Comparison of ENCODE assay signal across 10 mouse cellular contexts in genomic region chr8:84714161-84714560, GRCm38 (mm10). TPM values are rescaled to one million over a fixed set of nuclear protein-coding genes. Genes with fewer than 3 reads are reported as not detected.
DNase-seq lines count a peak whose midpoint lies in the region; ATAC-seq and TF ChIP-seq lines count a peak whose summit lies in the region.
"Had no signal": no experiment of that assay in that cellular context is flagged by ENCODE, and none has a peak within 500 bp of the region (broad histone marks: within the 10 kb centered on the region; RNA-seq: fewer than 3 reads in every experiment).

No protein-coding gene starts in this region.

- ATAC-seq in kidney, embryonic 16.5 days (ENCODE audit: low FRiP score, low TSS enrichment): no peak
- ATAC-seq in hindbrain, embryonic 13.5 days (ENCODE audit: low FRiP score): no peak
- no peak for ATAC-seq in midbrain, postnatal 0 days (ENCODE audit: low FRiP score)

- H3K9me3 ChIP-seq in kidney, embryonic 16.5 days (ENCODE audit: low read length): no peaks in the 10 kb centered on the region
- H3K9me3 ChIP-seq in forebrain, embryonic 10.5 days: no peaks in the 10 kb centered on the region
- no peaks in the 10 kb centered on the region for H3K9me3 ChIP-seq in hindbrain, embryonic 13.5 days
- no peaks in the 10 kb centered on the region for H3K9me3 ChIP-seq in midbrain, postnatal 0 days (ENCODE audit: low read length)
- H3K9me3 ChIP-seq: G1E had no signal

- peaks cover 30% of the 10 kb centered on the region for H3K27me3 ChIP-seq in kidney, embryonic 16.5 days (ENCODE audit: insufficient read depth, low read length)
- peaks cover 100% of the 10 kb centered on the region for H3K27me3 ChIP-seq in forebrain, embryonic 10.5 days (ENCODE audit: poor library complexity, severe bottlenecking)
- peaks cover 70% of the 10 kb centered on the region for H3K27me3 ChIP-seq in hindbrain, embryonic 13.5 days
- 0 out of 2 replicates have a peak, but pooled peaks cover 8% of the 10 kb centered on the region for H3K27me3 ChIP-seq in midbrain, postnatal 0 days (ENCODE audit: insufficient read depth, low read length)

- DNase-seq in kidney, postnatal 14 days: no peak
- no peak for DNase-seq in forebrain, embryonic 10.5 days (ENCODE audit: extremely low spot score, low spot score)
- no peak for DNase-seq in midbrain, postnatal 0 days (ENCODE audit: low spot score)
- DNase-seq in cerebellum, adult 9-10 months: no peak
- no peak for DNase-seq in thymus, postnatal 14 days
- DNase-seq in kidney, postnatal 25 days: no peak
- DNase-seq: right cerebral cortex, postnatal 14 days had no signal

- H3K36me3 ChIP-seq in kidney, embryonic 16.5 days (ENCODE audit: insufficient read depth, low read length): 0 out of 2 replicates have a peak, but pooled peaks cover 4% of the 10 kb centered on the region
- no peaks in the 10 kb centered on the region for H3K36me3 ChIP-seq in forebrain, embryonic 10.5 days (replicated peaks)
- peaks cover 5% of the 10 kb centered on the region; the same call in 1 of the 2 replicates for H3K36me3 ChIP-seq in hindbrain, embryonic 13.5 days
- no peaks in the 10 kb centered on the region for H3K36me3 ChIP-seq in midbrain, postnatal 0 days (ENCODE audit: insufficient read depth, low read length)

- no peak for TF ChIP-seq CTCF in midbrain, postnatal 0 days (IDR thresholded peaks at IDR 0.05)

- H3K4me1 ChIP-seq in kidney, embryonic 16.5 days (ENCODE audit: insufficient read depth, low read length): peaks cover 43% of the 10 kb centered on the region
- H3K4me1 ChIP-seq in forebrain, embryonic 10.5 days: peaks cover 75% of the 10 kb centered on the region
- H3K4me1 ChIP-seq in hindbrain, embryonic 13.5 days (replicated peaks): peaks cover 60% of the 10 kb centered on the region
- H3K4me1 ChIP-seq in midbrain, postnatal 0 days (ENCODE audit: insufficient read depth, low read length): no peaks in the 10 kb centered on the region

- 79% methylated on average over 4 of the region's 4 CpGs for WGBS in kidney, embryonic 16.5 days
- 52% methylated on average over 4 of the region's 4 CpGs for WGBS in forebrain, embryonic 10.5 days
- WGBS in hindbrain, embryonic 13.5 days: 55% methylated on average over 4 of the region's 4 CpGs
- 54% methylated on average over 4 of the region's 4 CpGs for WGBS in midbrain, postnatal 0 days

- no peak overlapping the region for H3K4me3 ChIP-seq in kidney, embryonic 16.5 days (ENCODE audit: low read length)
- no peak overlapping the region for H3K4me3 ChIP-seq in forebrain, embryonic 10.5 days
- no peak overlapping the region for H3K4me3 ChIP-seq in hindbrain, embryonic 13.5 days
- H3K4me3 ChIP-seq in midbrain, postnatal 0 days (ENCODE audit: low read depth, low read length): no peak overlapping the region

- peak overlapping the region; percentile 69 for H3K27ac ChIP-seq in kidney, embryonic 16.5 days (ENCODE audit: low read length)
- peak overlapping the region; percentile 88 for H3K27ac ChIP-seq in forebrain, embryonic 10.5 days
- peak overlapping the region; percentile 92 for H3K27ac ChIP-seq in hindbrain, embryonic 13.5 days
- peak overlapping the region; percentile 6; the same call in 1 of the 2 replicates for H3K27ac ChIP-seq in midbrain, postnatal 0 days (ENCODE audit: low read depth, low read length)

- no peak overlapping the region for H3K9ac ChIP-seq in kidney, embryonic 16.5 days (replicated peaks; ENCODE audit: low read length)
- peak overlapping the region; percentile 19; the same call in 1 of the 2 replicates for H3K9ac ChIP-seq in hindbrain, embryonic 13.5 days
- no peak overlapping the region for H3K9ac ChIP-seq in midbrain, postnatal 0 days (replicated peaks; ENCODE audit: low read length, poor library complexity, severe bottlenecking)

- H3K4me2 ChIP-seq in kidney, embryonic 16.5 days (replicated peaks; ENCODE audit: low read depth, low read length): no peak overlapping the region
- no peak overlapping the region for H3K4me2 ChIP-seq in hindbrain, embryonic 13.5 days
- no peak overlapping the region for H3K4me2 ChIP-seq in midbrain, postnatal 0 days (ENCODE audit: low read depth, low read length, poor library complexity, severe bottlenecking)

RNA-seq across cellular contexts. Expression of gene G430095P16Rik, which starts 8.6 kb away (rescaled TPM):
- polyA plus RNA-seq in kidney, embryonic 16.5 days (2015; fragmentation: Nextera tagmentation; extraction: Ambion mirVana): 2.3 and 2.8 TPM in 2 replicates
- 1.3 and 2.1 TPM in 2 replicates for polyA plus RNA-seq in forebrain, embryonic 10.5 days (2016; fragmentation: Nextera tagmentation; extraction: Ambion mirVana)
- polyA plus RNA-seq in hindbrain, embryonic 13.5 days (2015; fragmentation: Nextera tagmentation; extraction: Ambion mirVana): 1.0 and 2.3 TPM in 2 replicates
- total RNA-seq in midbrain, postnatal 0 days (2014; rRNA removed): not detected in 2 replicates
- 0.39 and 0.71 TPM in 2 replicates for polyA plus RNA-seq in midbrain, postnatal 0 days (2015; fragmentation: Nextera tagmentation; extraction: Ambion mirVana)

RNA-seq across cellular contexts. Expression of gene Lyl1, which starts 12.9 kb away (rescaled TPM):
- polyA plus RNA-seq in kidney, embryonic 16.5 days (2015; fragmentation: Nextera tagmentation; extraction: Ambion mirVana): 7.9 and 8.1 TPM in 2 replicates
- polyA plus RNA-seq in forebrain, embryonic 10.5 days (2016; fragmentation: Nextera tagmentation; extraction: Ambion mirVana): 4.9 and 5.8 TPM in 2 replicates
- 3.9 and 4.2 TPM in 2 replicates for polyA plus RNA-seq in hindbrain, embryonic 13.5 days (2015; fragmentation: Nextera tagmentation; extraction: Ambion mirVana)
- 4.6 and 4.8 TPM in 2 replicates for total RNA-seq in midbrain, postnatal 0 days (2014; rRNA removed)
- 2.0 and 2.8 TPM in 2 replicates for polyA plus RNA-seq in midbrain, postnatal 0 days (2015; fragmentation: Nextera tagmentation; extraction: Ambion mirVana)

RNA-seq across cellular contexts. Expression of gene Nacc1, which starts 26.5 kb away (rescaled TPM):
- polyA plus RNA-seq in kidney, embryonic 16.5 days (2015; fragmentation: Nextera tagmentation; extraction: Ambion mirVana): 22.5 and 26.7 TPM in 2 replicates
- polyA plus RNA-seq in forebrain, embryonic 10.5 days (2016; fragmentation: Nextera tagmentation; extraction: Ambion mirVana): 31.3 and 31.5 TPM in 2 replicates
- 13.7 and 14.4 TPM in 2 replicates for polyA plus RNA-seq in hindbrain, embryonic 13.5 days (2015; fragmentation: Nextera tagmentation; extraction: Ambion mirVana)
- 87.2 and 102 TPM in 2 replicates for total RNA-seq in midbrain, postnatal 0 days (2014; rRNA removed)
- polyA plus RNA-seq in midbrain, postnatal 0 days (2015; fragmentation: Nextera tagmentation; extraction: Ambion mirVana): 13.7 and 13.8 TPM in 2 replicates

RNA-seq across cellular contexts. Expression of gene Trmt1, which starts 28.1 kb away (rescaled TPM):
- polyA plus RNA-seq in kidney, embryonic 16.5 days (2015; fragmentation: Nextera tagmentation; extraction: Ambion mirVana): 81.5 and 82.9 TPM in 2 replicates
- polyA plus RNA-seq in forebrain, embryonic 10.5 days (2016; fragmentation: Nextera tagmentation; extraction: Ambion mirVana): 68.8 and 69.3 TPM in 2 replicates
- polyA plus RNA-seq in hindbrain, embryonic 13.5 days (2015; fragmentation: Nextera tagmentation; extraction: Ambion mirVana): 51.9 and 60.3 TPM in 2 replicates
- 88.5 and 99.5 TPM in 2 replicates for total RNA-seq in midbrain, postnatal 0 days (2014; rRNA removed)
- polyA plus RNA-seq in midbrain, postnatal 0 days (2015; fragmentation: Nextera tagmentation; extraction: Ambion mirVana): 74.2 and 75.0 TPM in 2 replicates

RNA-seq across cellular contexts. Expression of gene Ier2, which starts 51.5 kb away (rescaled TPM):
- polyA plus RNA-seq in kidney, embryonic 16.5 days (2015; fragmentation: Nextera tagmentation; extraction: Ambion mirVana): 73.5 and 78.0 TPM in 2 replicates
- polyA plus RNA-seq in forebrain, embryonic 10.5 days (2016; fragmentation: Nextera tagmentation; extraction: Ambion mirVana): 91.4 and 96.9 TPM in 2 replicates
- 26.1 and 32.2 TPM in 2 replicates for polyA plus RNA-seq in hindbrain, embryonic 13.5 days (2015; fragmentation: Nextera tagmentation; extraction: Ambion mirVana)
- 3.9 and 4.3 TPM in 2 replicates for total RNA-seq in midbrain, postnatal 0 days (2014; rRNA removed)
- 12.8 and 14.7 TPM in 2 replicates for polyA plus RNA-seq in midbrain, postnatal 0 days (2015; fragmentation: Nextera tagmentation; extraction: Ambion mirVana)

Comparison
In these comparisons a context has a peak if more than half of its experiments do, and no peak if none do; other contexts are left out.
1. H3K27ac ChIP-seq: peak in every context shown above with its lines; median percentile 92 in hindbrain, embryonic 13.5 days; 88 in forebrain, embryonic 10.5 days; 69 in kidney, embryonic 16.5 days; 6 in midbrain, postnatal 0 days.